Mouse (Mus musculus): ENCODE measurements around the gene Mast4.

GRCm38 (mm10) chr13:102919741-102920140, 414.6 kb downstream of the Mast4 start:
- no peak for TF ChIP-seq CTCF (IDR thresholded peaks at IDR 0.05; ENCODE audit: extremely low read depth, insufficient read depth, insufficient read length, insufficient replicate concordance)
- no peak for TF ChIP-seq POLR2A (IDR thresholded peaks at IDR 0.05; ENCODE audit: low read depth, low read length)

Measured in spleen, adult 2 months (tissue).